Mouse (Mus musculus): ENCODE data around the gene Vax2. TPM values are rescaled to one million over a fixed set of nuclear protein-coding genes. Genes with fewer than 3 reads are reported as not detected.
A peak's percentile ranks its signal among the peaks of the same experiment; 100 is the strongest.

Gene Vax2
- polyA plus RNA-seq, 1 experiment from 2014 or later = 3.3 TPM

GRCm38 (mm10) chr6:83744126-83744525 lies 33.1 kb downstream of the Vax2 start:
- WGBS = 66% methylated on average over 5 of the region's 5 CpGs
- H3K4me1 ChIP-seq = peaks cover 45% of the 10 kb centered on the region
- no peaks in the 10 kb centered on the region for H3K36me3 ChIP-seq (replicated peaks)
- no peak for DNase-seq (ENCODE audit: extremely low spot score, low spot score)
- peaks cover 68% of the 10 kb centered on the region for H3K27me3 ChIP-seq (ENCODE audit: poor library complexity, severe bottlenecking)
- no peak overlapping the region for H3K4me3 ChIP-seq
- H3K9me3 ChIP-seq = peaks cover 6% of the 10 kb centered on the region; the same call in 1 of the 2 replicates
- H3K27ac ChIP-seq = no peak overlapping the region

GRCm38 (mm10) chr6:83744557-83744956 lies 33.5 kb downstream of the Vax2 start:
- H3K27ac ChIP-seq = no peak overlapping the region

GRCm38 (mm10) chr6:83745466-83745865 lies 34.4 kb downstream of the Vax2 start:
- Histone ChIP-seq H3K36me3 (replicated peaks) (no peaks in the 10 kb centered on the region), H3K9me3 (peaks cover 6% of the 10 kb centered on the region; the same call in 1 of the 2 replicates), H3K27me3 (ENCODE audit: poor library complexity, severe bottlenecking) (peaks cover 75% of the 10 kb centered on the region), H3K27ac (peak overlapping the region; percentile 51; the same call in 1 of the 2 replicates), H3K4me3 (no peak overlapping the region), H3K4me1 (peaks cover 58% of the 10 kb centered on the region)
- no peak for DNase-seq (ENCODE audit: extremely low spot score, low spot score)
- 53% methylated on average over 2 of the region's 2 CpGs for WGBS

More at GRCm38 (mm10) chr6:83744557-83744956, 33.5 kb downstream of the Vax2 start:
- Histone ChIP-seq H3K4me1 (peaks cover 49% of the 10 kb centered on the region), H3K9me3 (peaks cover 6% of the 10 kb centered on the region; the same call in 1 of the 2 replicates), H3K27me3 (ENCODE audit: poor library complexity, severe bottlenecking) (peaks cover 71% of the 10 kb centered on the region), H3K4me3 (no peak overlapping the region), H3K36me3 (replicated peaks) (no peaks in the 10 kb centered on the region)
- no peak for DNase-seq (ENCODE audit: extremely low spot score, low spot score)
- WGBS = 74% methylated on average over 5 of the region's 5 CpGs

GRCm38 (mm10) chr6:83749286-83749685 lies 38.2 kb downstream of the Vax2 start:
- Histone ChIP-seq H3K27ac (peak overlapping the region; percentile 53; the same call in 1 of the 2 replicates), H3K36me3 (replicated peaks) (no peaks in the 10 kb centered on the region), H3K4me1 (peaks cover 47% of the 10 kb centered on the region), H3K9me3 (no peaks in the 10 kb centered on the region), H3K27me3 (ENCODE audit: poor library complexity, severe bottlenecking) (peaks cover 93% of the 10 kb centered on the region), H3K4me3 (no peak overlapping the region)
- 39% methylated on average over 3 of the region's 3 CpGs for WGBS
- DNase-seq (ENCODE audit: extremely low spot score, low spot score) = no peak

GRCm38 (mm10) chr6:83750171-83750684 lies 39.2 kb downstream of the Vax2 start:
- Histone ChIP-seq H3K27ac (peak overlapping the region; percentile 63; the same call in 1 of the 2 replicates), H3K27me3 (ENCODE audit: poor library complexity, severe bottlenecking) (peaks cover 93% of the 10 kb centered on the region), H3K4me3 (no peak overlapping the region), H3K36me3 (replicated peaks) (no peaks in the 10 kb centered on the region), H3K9me3 (no peaks in the 10 kb centered on the region), H3K4me1 (peaks cover 40% of the 10 kb centered on the region)
- DNase-seq (ENCODE audit: extremely low spot score, low spot score) = peak; percentile 76
- WGBS = 8% methylated on average over 11 of the region's 11 CpGs

GRCm38 (mm10) chr6:83756051-83756450 lies 45.0 kb downstream of the Vax2 start:
- Histone ChIP-seq H3K36me3 (replicated peaks) (no peaks in the 10 kb centered on the region), H3K27me3 (ENCODE audit: poor library complexity, severe bottlenecking) (peaks cover 100% of the 10 kb centered on the region), H3K4me3 (no peak overlapping the region), H3K4me1 (peaks cover 14% of the 10 kb centered on the region), H3K27ac (no peak overlapping the region), H3K9me3 (no peaks in the 10 kb centered on the region)
- DNase-seq (ENCODE audit: extremely low spot score, low spot score) = no peak
- 78% methylated on average over 9 of the region's 9 CpGs for WGBS

GRCm38 (mm10) chr6:83762344-83762743 lies 51.3 kb downstream of the Vax2 start, which contains the start of gene Ankrd53:
TSS of gene Ankrd53 (plus strand) at chr6:83762644.
- 22% methylated on average over 6 of the region's 6 CpGs for WGBS

GRCm38 (mm10) chr6:83762880-83763431 lies 51.9 kb downstream of the Vax2 start:
- 1% methylated on average over 35 of the region's 35 CpGs for WGBS
- peak; percentile 48 for DNase-seq (ENCODE audit: extremely low spot score, low spot score)
- peak overlapping the region; percentile 48 for H3K4me3 ChIP-seq
- H3K36me3 ChIP-seq (replicated peaks) = peaks cover 5% of the 10 kb centered on the region; the same call in 1 of the 2 replicates
- peaks cover 73% of the 10 kb centered on the region for H3K27me3 ChIP-seq (ENCODE audit: poor library complexity, severe bottlenecking)
- H3K9me3 ChIP-seq = no peaks in the 10 kb centered on the region
- peaks cover 19% of the 10 kb centered on the region for H3K4me1 ChIP-seq
- no peak overlapping the region for H3K27ac ChIP-seq

More at GRCm38 (mm10) chr6:83762344-83762743, 51.3 kb downstream of the Vax2 start, which contains the start of gene Ankrd53:
- DNase-seq (ENCODE audit: extremely low spot score, low spot score) = no peak
- Histone ChIP-seq H3K27ac (no peak within 1 kb of the TSS), H3K4me3 (peak within 1 kb of the TSS; percentile 48), H3K9me3 (no peaks in the 10 kb centered on the region), H3K36me3 (replicated peaks) (no peaks in the 10 kb centered on the region), H3K27me3 (ENCODE audit: poor library complexity, severe bottlenecking) (peaks cover 79% of the 10 kb centered on the region), H3K4me1 (peaks cover 22% of the 10 kb centered on the region)

GRCm38 (mm10) chr6:83766982-83767381 lies 55.9 kb downstream of the Vax2 start:
- no peak overlapping the region for H3K27ac ChIP-seq
- no peak for DNase-seq (ENCODE audit: extremely low spot score, low spot score)
- H3K4me3 ChIP-seq = no peak overlapping the region
- 92% methylated on average over 3 of the region's 3 CpGs for WGBS
- H3K4me1 ChIP-seq = peaks cover 14% of the 10 kb centered on the region
- H3K9me3 ChIP-seq = no peaks in the 10 kb centered on the region
- H3K36me3 ChIP-seq (replicated peaks) = peaks cover 45% of the 10 kb centered on the region
- peaks cover 33% of the 10 kb centered on the region for H3K27me3 ChIP-seq (ENCODE audit: poor library complexity, severe bottlenecking)

GRCm38 (mm10) chr6:83768485-83768884 lies 57.4 kb downstream of the Vax2 start:
- Histone ChIP-seq H3K4me3 (no peak overlapping the region), H3K27ac (no peak overlapping the region), H3K27me3 (ENCODE audit: poor library complexity, severe bottlenecking) (peaks cover 18% of the 10 kb centered on the region), H3K36me3 (replicated peaks) (peaks cover 60% of the 10 kb centered on the region), H3K4me1 (peaks cover 2% of the 10 kb centered on the region), H3K9me3 (no peaks in the 10 kb centered on the region)
- WGBS = 85% methylated on average over 5 of the region's 5 CpGs
- no peak for DNase-seq (ENCODE audit: extremely low spot score, low spot score)

- Histone ChIP-seq H3K9me3 (no peaks in the 10 kb centered on the region), H3K36me3 (replicated peaks) (peaks cover 46% of the 10 kb centered on the region), H3K4me3 (peak overlapping the region; percentile 93), H3K27me3 (ENCODE audit: poor library complexity, severe bottlenecking) (no peaks in the 10 kb centered on the region), H3K27ac (no peak overlapping the region), H3K4me1 (peaks cover 27% of the 10 kb centered on the region)
- DNase-seq (ENCODE audit: extremely low spot score, low spot score) = no peak
- 72% methylated on average over 9 of the region's 9 CpGs for WGBS
Measured at GRCm38 (mm10) chr6:83774126-83774525, 63.1 kb downstream of the Vax2 start.

GRCm38 (mm10) chr6:83774781-83775563 lies 63.9 kb downstream of the Vax2 start:
- no peak for DNase-seq (ENCODE audit: extremely low spot score, low spot score)
- 2% methylated on average over 14 of the region's 14 CpGs for WGBS

More at GRCm38 (mm10) chr6:83774781-83775563, 63.9 kb downstream of the Vax2 start:
- peak overlapping the region; percentile 93 for H3K4me3 ChIP-seq
- peak overlapping the region; percentile 91 for H3K27ac ChIP-seq
- H3K36me3 ChIP-seq (replicated peaks) = peaks cover 38% of the 10 kb centered on the region
- no peaks in the 10 kb centered on the region for H3K9me3 ChIP-seq
- H3K4me1 ChIP-seq = peaks cover 27% of the 10 kb centered on the region
- no peaks in the 10 kb centered on the region for H3K27me3 ChIP-seq (ENCODE audit: poor library complexity, severe bottlenecking)

Data from forebrain, embryonic 10.5 days (tissue).